Mouse (Mus musculus): ENCODE results near the gene Fcgr4. TPM values are rescaled to one million over a fixed set of nuclear protein-coding genes. Genes with fewer than 3 reads are reported as not detected.

The Fcgr4 gene
- polyA plus RNA-seq, 1 experiment from 2014 or later, result 0.19 TPM

DNA sequence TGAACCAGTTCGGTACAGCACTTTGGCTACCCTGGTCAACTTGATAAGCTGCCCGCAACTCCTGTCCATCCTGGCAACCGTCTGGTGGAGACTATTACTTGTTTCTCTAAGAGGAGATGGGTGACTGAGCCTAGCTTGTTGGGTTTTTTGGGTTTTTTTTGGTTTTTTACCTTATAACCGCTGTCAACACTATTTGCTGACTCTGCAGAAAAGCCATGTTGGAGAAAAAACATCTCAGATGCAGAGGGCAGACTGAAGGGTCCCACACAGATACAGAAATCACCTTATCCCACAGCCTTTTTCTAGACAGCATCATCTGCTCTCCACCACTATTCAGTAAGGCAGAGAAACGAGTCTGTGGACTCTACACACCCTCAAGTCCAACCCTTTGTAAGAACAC, 32.9 kb upstream of the Fcgr4 start:
- Histone ChIP-seq H3K36me3 (no peaks in the 10 kb centered on the region), H3K27me3 (no peaks in the 10 kb centered on the region), H3K9me3 (no peaks in the 10 kb centered on the region), H3K4me3 (no peak overlapping the region), H3K27ac (replicated peaks) (no peak overlapping the region), H3K4me1 (no peaks in the 10 kb centered on the region), H3K9ac (replicated peaks) (no peak overlapping the region), H3K4me2 (replicated peaks) (no peak overlapping the region)
- ATAC-seq (ENCODE audit: low FRiP score, low read depth), result no peak
- 89% methylated on average over 5 of the region's 5 CpGs for WGBS

DNA sequence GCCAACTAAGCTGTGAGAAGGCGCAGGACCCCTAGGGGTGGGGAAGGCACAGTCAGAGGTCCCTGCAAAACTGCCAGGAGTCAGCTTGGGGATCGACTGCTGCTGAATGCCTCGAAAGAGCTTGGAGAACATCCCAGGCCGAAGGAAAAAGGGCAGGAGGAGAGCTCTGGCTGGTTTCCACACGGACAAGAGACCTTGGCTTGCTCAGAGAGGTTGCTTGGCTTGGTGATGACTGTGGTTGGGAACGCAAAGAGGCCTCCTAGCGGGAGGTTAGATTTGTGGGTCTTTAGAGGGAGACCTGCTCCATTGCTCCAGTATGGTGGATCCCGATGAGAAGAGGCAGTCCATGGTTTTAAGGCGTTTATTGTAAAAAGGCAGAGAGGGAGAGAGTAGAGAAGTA, 29.1 kb upstream of the Fcgr4 start:
- no peaks in the 10 kb centered on the region for H3K36me3 ChIP-seq
- no peak for ATAC-seq (ENCODE audit: low FRiP score, low read depth)
- no peak overlapping the region for H3K4me3 ChIP-seq
- no peaks in the 10 kb centered on the region for H3K9me3 ChIP-seq
- H3K4me1 ChIP-seq, result no peaks in the 10 kb centered on the region
- no peaks in the 10 kb centered on the region for H3K27me3 ChIP-seq
- WGBS, result 72% methylated on average over 9 of the region's 9 CpGs
- no peak overlapping the region for H3K4me2 ChIP-seq (replicated peaks)
- H3K27ac ChIP-seq (replicated peaks), result no peak overlapping the region
- H3K9ac ChIP-seq (replicated peaks), result no peak overlapping the region

DNA sequence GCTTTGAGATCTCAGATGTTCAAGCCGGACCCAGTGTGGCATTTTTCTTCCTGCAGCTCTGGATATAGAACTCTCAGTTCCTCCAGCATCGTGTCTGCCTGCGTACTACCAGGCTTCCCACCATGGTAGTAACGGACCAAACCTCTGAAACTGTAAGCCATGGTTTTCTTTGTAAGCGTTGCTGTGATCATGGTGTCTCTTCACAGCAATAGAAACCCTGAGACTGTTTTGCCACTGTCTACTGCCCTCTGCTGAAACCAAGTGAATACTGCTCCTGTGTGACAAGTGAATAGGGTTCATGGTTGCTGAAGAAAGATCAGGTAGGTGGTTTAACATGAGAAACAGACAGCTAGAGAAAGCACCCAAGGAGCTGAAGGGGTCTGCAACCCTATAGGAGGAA, 26.2 kb upstream of the Fcgr4 start:
- Histone ChIP-seq H3K27ac (replicated peaks) (no peak overlapping the region), H3K36me3 (no peaks in the 10 kb centered on the region), H3K4me2 (replicated peaks) (no peak overlapping the region), H3K4me1 (no peaks in the 10 kb centered on the region), H3K9ac (replicated peaks) (no peak overlapping the region), H3K4me3 (no peak overlapping the region), H3K27me3 (no peaks in the 10 kb centered on the region), H3K9me3 (no peaks in the 10 kb centered on the region)
- no peak for ATAC-seq (ENCODE audit: low FRiP score, low read depth)
- WGBS, result 64% methylated on average over 5 of the region's 5 CpGs

DNA sequence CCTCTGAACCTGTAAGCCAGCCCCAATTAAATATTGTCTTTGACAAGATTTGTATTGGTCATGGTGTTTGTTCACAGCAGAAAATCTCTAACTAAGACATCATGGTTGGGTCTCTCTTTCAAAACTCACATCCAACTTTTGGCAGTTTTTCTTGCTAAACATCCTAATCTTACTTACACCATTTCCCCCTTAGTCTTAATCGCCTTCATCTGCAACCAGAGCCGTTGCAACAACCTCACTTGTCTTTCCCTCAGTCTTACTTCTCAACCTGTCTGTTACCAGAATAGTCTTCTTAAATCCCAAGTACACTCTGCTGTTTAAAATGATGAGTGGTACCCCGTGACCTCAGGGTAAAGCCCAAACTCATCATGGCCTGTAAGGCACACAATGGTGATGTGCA, 22.7 kb upstream of the Fcgr4 start:
- H3K4me1 ChIP-seq, result no peaks in the 10 kb centered on the region
- H3K9me3 ChIP-seq, result no peaks in the 10 kb centered on the region
- no peaks in the 10 kb centered on the region for H3K27me3 ChIP-seq
- ATAC-seq (ENCODE audit: low FRiP score, low read depth), result no peak
- no peak overlapping the region for H3K27ac ChIP-seq (replicated peaks)
- WGBS, result 79% methylated on average over 3 of the region's 3 CpGs
- H3K36me3 ChIP-seq, result no peaks in the 10 kb centered on the region
- no peak overlapping the region for H3K4me2 ChIP-seq (replicated peaks)
- H3K9ac ChIP-seq (replicated peaks), result no peak overlapping the region
- no peak overlapping the region for H3K4me3 ChIP-seq

DNA sequence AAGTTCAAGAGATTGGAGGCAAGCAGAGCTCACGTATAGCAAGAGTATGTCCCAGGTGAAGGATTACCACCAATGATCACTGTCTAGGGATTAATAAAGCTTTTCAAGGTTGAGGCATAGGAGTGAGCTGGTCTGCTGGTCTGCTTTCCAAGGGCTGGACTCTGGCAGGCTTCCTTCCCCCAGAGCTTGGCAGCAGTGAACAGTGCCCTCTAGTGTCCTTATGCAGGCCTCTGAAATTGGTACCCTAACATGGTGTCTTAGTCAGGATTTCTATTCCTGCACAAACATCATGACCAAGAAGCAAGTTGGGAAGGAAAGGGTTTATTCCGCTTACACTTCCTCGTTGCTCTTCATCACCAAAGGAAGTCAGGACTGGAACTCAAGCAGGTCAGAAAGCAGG, 22.0 kb upstream of the Fcgr4 start:
- Histone ChIP-seq H3K4me2 (replicated peaks) (no peak overlapping the region), H3K4me3 (no peak overlapping the region), H3K36me3 (no peaks in the 10 kb centered on the region), H3K27ac (replicated peaks) (no peak overlapping the region), H3K9ac (replicated peaks) (no peak overlapping the region), H3K4me1 (no peaks in the 10 kb centered on the region), H3K27me3 (no peaks in the 10 kb centered on the region), H3K9me3 (no peaks in the 10 kb centered on the region)
- 58% methylated on average over 3 of the region's 3 CpGs for WGBS
- no peak for ATAC-seq (ENCODE audit: low FRiP score, low read depth)

DNA sequence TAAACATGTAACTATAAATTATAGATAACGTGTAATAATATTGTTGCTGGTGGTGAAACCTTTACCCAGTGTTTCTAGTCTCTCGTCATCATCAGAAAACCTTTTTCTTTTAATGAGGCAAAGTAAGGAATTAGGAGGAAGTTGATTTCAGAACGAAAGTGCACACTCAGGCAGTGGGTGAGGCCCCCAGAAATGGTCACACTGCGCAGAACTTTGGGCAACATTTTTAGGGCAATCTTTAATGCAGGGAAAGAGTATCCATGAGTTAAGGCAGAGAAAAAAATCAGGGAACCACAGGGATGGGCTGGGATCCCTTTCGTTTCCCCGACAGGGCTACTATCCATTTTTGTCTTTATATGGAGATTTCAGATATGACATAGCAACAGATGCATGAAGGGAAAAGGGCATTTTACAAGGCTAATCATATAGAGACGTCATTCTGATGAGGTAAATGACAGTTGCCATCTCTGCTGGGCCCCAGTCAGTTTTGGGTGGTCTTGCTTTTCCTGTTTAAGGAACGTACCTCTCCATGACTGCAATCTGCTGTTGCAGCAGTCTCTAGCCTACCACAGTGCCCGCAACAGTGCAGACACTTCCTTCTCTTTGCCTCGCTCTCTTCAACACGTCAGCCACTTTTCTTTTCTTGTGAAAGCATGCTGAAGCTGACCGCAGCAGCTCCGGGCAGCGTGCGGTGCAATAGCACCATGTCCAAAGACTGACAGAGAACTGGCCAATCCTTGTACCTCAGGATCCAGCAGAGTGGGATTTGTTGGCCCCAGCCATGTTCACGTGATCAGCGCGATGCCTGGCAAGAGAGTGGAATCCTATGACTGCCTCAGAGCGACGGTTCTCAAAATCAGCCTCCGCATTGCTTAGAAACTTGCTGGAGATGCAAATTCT, 20.7 kb upstream of the Fcgr4 start:
- H3K4me2 ChIP-seq (replicated peaks), result peak overlapping the region; percentile 28; the same call in 1 of the 2 replicates
- H3K27ac ChIP-seq (replicated peaks), result no peak overlapping the region
- ATAC-seq (ENCODE audit: low FRiP score, low read depth), result no peak
- no peaks in the 10 kb centered on the region for H3K9me3 ChIP-seq
- 59% methylated on average over 21 of the region's 21 CpGs for WGBS
- H3K9ac ChIP-seq (replicated peaks), result no peak overlapping the region
- H3K4me1 ChIP-seq, result no peaks in the 10 kb centered on the region
- no peaks in the 10 kb centered on the region for H3K36me3 ChIP-seq
- H3K27me3 ChIP-seq, result no peaks in the 10 kb centered on the region
- H3K4me3 ChIP-seq, result no peak overlapping the region

DNA sequence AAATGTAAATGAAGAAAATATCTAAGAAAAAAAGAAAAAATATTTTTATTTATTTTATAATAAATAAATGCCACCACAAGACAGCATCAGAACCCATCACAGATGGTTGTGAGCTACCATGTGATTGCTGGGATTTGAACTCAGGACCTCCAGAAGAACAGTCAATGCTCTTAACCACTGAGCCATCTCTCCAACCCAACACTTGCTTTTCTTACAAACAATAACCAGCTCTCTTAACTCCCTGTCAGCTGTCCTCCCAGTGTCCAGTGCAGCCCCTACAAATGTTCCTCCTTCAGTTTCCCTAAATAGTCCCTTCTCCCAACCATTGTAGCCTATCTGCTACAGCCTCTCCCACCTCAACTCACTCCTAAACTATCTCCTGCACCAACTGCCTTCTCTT, 18.9 kb upstream of the Fcgr4 start:
- Histone ChIP-seq H3K27ac (replicated peaks) (no peak overlapping the region), H3K4me2 (replicated peaks) (no peak overlapping the region), H3K9ac (replicated peaks) (no peak overlapping the region), H3K4me3 (no peak overlapping the region), H3K27me3 (no peaks in the 10 kb centered on the region), H3K36me3 (no peaks in the 10 kb centered on the region), H3K4me1 (no peaks in the 10 kb centered on the region), H3K9me3 (no peaks in the 10 kb centered on the region)
- ATAC-seq (ENCODE audit: low FRiP score, low read depth), result no peak

DNA sequence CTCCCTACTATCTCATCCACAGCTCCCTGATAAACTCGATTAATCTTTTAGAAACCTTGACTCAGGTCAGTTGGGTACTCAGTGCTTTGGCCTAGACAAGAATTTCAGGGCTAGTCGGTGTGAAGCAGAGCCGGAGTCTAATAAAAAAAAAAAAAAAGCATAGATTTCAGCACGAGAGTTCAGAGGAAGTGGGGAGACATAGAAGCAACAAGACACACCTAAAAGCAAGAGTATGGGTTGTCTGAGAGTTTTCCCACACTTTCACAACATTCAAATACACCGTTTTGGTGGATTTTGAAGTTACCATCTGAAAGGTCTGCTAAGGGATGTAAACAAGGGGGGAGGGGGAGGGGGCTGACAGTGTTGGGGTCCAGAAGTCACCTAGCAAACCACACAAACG, 13.6 kb upstream of the Fcgr4 start:
- Histone ChIP-seq H3K36me3 (no peaks in the 10 kb centered on the region), H3K4me2 (replicated peaks) (no peak overlapping the region), H3K27me3 (no peaks in the 10 kb centered on the region), H3K4me3 (no peak overlapping the region), H3K4me1 (no peaks in the 10 kb centered on the region), H3K9me3 (no peaks in the 10 kb centered on the region), H3K27ac (replicated peaks) (no peak overlapping the region), H3K9ac (replicated peaks) (no peak overlapping the region)
- no peak for ATAC-seq (ENCODE audit: low FRiP score, low read depth)
- 74% methylated on average over 6 of the region's 6 CpGs for WGBS

DNA sequence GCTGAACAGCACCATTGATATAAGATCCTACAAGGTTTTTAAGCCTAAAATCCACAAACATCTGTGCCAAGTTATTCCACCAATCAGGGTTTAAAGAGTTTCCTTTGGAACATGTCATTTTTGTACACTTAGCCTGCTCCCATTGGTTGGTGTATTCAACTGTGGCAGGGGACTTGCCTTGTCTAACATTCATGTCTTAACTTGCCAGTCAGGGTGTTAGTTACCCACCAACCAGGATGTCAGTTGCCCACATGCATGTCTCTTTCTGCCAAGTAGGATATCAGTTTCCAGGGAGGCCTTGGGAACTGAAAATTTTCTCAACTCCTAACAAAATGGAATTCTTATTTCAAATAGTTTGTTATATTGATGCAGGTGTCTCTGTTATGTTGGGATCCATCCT, 13.1 kb upstream of the Fcgr4 start:
- H3K27me3 ChIP-seq, result no peaks in the 10 kb centered on the region
- no peak overlapping the region for H3K4me2 ChIP-seq (replicated peaks)
- H3K27ac ChIP-seq (replicated peaks), result no peak overlapping the region
- no peaks in the 10 kb centered on the region for H3K9me3 ChIP-seq
- H3K4me1 ChIP-seq, result no peaks in the 10 kb centered on the region
- no peak overlapping the region for H3K4me3 ChIP-seq
- H3K9ac ChIP-seq (replicated peaks), result no peak overlapping the region
- no peak for ATAC-seq (ENCODE audit: low FRiP score, low read depth)
- H3K36me3 ChIP-seq, result no peaks in the 10 kb centered on the region

DNA sequence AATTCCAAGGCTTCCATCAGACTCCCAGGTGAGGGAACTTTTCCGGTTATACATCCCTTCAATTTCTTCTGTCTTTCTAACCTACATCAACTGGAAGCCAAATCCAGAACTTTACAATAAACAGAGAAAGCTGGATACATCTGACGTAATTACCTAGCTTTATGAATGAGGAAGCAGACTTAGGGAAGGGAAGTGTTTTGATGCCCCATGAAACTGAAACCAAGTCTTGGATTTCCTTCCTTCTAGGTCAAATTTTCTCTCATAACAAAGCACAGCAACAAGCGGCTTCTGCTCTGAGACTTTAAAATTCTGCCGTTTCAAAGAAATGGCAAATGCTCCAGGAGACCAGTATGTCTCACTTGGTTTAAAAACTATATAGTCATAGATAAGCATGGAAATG, 12.4 kb upstream of the Fcgr4 start:
- Histone ChIP-seq H3K9ac (replicated peaks) (no peak overlapping the region), H3K4me2 (replicated peaks) (no peak overlapping the region), H3K4me1 (no peaks in the 10 kb centered on the region), H3K36me3 (no peaks in the 10 kb centered on the region), H3K9me3 (no peaks in the 10 kb centered on the region), H3K4me3 (no peak overlapping the region), H3K27me3 (no peaks in the 10 kb centered on the region), H3K27ac (replicated peaks) (no peak overlapping the region)
- WGBS, result 92% methylated on average over 4 of the region's 4 CpGs
- no peak for ATAC-seq (ENCODE audit: low FRiP score, low read depth)

DNA sequence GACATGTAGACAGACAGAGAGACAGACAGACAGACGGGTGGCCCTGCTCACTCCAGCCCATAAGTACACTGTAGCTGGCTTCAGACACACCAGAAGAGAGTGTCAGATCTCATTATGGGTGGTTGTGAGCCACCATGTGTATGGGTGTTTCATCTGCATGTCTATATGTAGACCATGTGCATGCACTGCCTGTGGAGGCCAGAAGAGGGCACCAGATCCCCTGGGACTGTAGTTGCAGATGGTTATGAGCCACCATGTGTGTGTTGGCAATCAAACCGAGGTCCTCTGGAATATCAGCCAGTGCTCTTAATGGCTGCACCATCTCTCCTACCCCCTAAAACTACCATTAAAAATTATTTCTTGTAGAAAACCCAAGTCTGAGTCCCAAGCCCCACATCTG, 11.8 kb upstream of the Fcgr4 start:
- H3K4me3 ChIP-seq, result no peak overlapping the region
- H3K27me3 ChIP-seq, result no peaks in the 10 kb centered on the region
- H3K4me1 ChIP-seq, result no peaks in the 10 kb centered on the region
- WGBS, result 89% methylated on average over 2 of the region's 2 CpGs
- no peak overlapping the region for H3K9ac ChIP-seq (replicated peaks)
- H3K27ac ChIP-seq (replicated peaks), result no peak overlapping the region
- no peaks in the 10 kb centered on the region for H3K36me3 ChIP-seq
- H3K9me3 ChIP-seq, result no peaks in the 10 kb centered on the region
- no peak overlapping the region for H3K4me2 ChIP-seq (replicated peaks)
- ATAC-seq (ENCODE audit: low FRiP score, low read depth), result no peak

DNA sequence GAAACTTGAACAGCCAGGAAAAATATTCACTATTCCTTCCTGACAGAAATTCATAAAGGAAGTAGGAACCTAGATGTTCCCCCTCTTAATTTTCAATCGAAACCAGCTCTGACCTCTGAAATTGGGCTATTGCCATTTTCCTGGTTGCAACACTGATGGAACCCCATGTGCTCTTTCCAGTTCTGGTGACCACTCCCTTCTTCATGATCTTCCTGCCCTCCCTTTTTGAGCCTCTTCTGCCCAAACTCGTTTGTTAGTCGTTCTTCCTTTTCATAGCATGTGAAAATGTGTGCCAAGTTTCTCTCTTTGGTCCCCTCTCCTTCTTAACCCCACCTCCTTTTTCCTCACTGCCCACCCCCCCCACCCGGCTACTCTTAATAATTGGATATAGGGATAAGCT, 7.0 kb upstream of the Fcgr4 start:
- Histone ChIP-seq H3K4me3 (no peak overlapping the region), H3K9me3 (no peaks in the 10 kb centered on the region), H3K27me3 (no peaks in the 10 kb centered on the region), H3K36me3 (no peaks in the 10 kb centered on the region), H3K4me2 (replicated peaks) (no peak overlapping the region), H3K4me1 (no peaks in the 10 kb centered on the region), H3K9ac (replicated peaks) (no peak overlapping the region), H3K27ac (replicated peaks) (no peak overlapping the region)
- ATAC-seq (ENCODE audit: low FRiP score, low read depth), result no peak
- 84% methylated on average over 4 of the region's 4 CpGs for WGBS
